Mouse (Mus musculus): ENCODE results near the gene 4933402J07Rik. TPM values are rescaled to one million over a fixed set of nuclear protein-coding genes. Genes with fewer than 3 reads are reported as not detected.

Gene 4933402J07Rik
- total RNA-seq (2023) = not detected

GRCm38 (mm10) chr8:87563553-87563952, at the start of gene 4933402J07Rik:
Gene 4933402J07Rik, plus strand, starts transcription at chr8:87563853.

Other genes starting within 250 kb of the 4933402J07Rik start
- gene Cbln1, start 91.2 kb upstream of the 4933402J07Rik start, total RNA-seq (2023) = under 1 TPM in 1 of 2 experiments, not detected in 1; 0.36 TPM